Mouse (Mus musculus) retina, adult 2 months (tissue): ENCODE measurements around the gene Scgb2b2.

Experiments used
- DNase-seq: peaks from one replicate; pipeline ENCODE4 v3.0.0-alpha.2; 2012; ENCODE audit warnings: low read depth, low spot score

Scgb2b2 gene

GRCm38 (mm10) chr7:31290208-31290607 is at the start of gene Scgb2b2:
Gene Scgb2b2 (plus strand): TSS chr7:31290508.
- no peak for DNase-seq

- no peak for DNase-seq
These were observed 1.4 kb downstream of the Scgb2b2 start, which contains the start of gene Scgb1b2 for GRCm38 (mm10) chr7:31291721-31292120. Gene Scgb1b2 (minus strand): TSS chr7:31291821.
